Mouse (Mus musculus): Measurements from ENCODE around the gene Tmem222. TPM values are rescaled to one million over a fixed set of nuclear protein-coding genes. Genes with fewer than 3 reads are reported as not detected.

Tmem222 gene
- polyA plus RNA-seq, 1 experiment from 2014 or later, result 85.5 TPM

DNA sequence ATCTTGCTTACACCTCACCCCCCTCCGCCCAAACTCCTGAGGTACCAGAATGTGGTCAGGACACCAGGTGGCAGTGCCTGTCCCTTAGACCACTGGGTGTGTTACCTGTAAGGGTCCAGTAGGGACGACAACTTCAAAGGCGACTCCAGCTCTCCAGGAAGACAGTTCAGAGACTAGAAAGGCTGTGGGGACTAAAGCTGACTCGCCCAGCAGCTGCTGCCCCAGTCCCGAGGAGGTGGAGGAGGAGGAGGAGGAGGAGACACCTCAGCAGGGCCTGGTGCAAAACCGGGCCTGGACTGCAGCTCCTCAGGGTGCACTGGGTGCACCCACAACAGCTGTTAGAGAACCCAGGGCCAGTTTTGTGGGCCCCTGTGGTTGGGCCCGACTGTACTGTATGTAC, 14.7 kb downstream of the Tmem222 start, which contains the start of gene Sytl1:
Gene Sytl1 (minus strand): TSS at position 232 of the 400 bp plus-strand sequence.
- 41% methylated on average over 7 of the region's 7 CpGs for WGBS
- H3K36me3 ChIP-seq, result peaks cover 48% of the 10 kb centered on the region

DNA sequence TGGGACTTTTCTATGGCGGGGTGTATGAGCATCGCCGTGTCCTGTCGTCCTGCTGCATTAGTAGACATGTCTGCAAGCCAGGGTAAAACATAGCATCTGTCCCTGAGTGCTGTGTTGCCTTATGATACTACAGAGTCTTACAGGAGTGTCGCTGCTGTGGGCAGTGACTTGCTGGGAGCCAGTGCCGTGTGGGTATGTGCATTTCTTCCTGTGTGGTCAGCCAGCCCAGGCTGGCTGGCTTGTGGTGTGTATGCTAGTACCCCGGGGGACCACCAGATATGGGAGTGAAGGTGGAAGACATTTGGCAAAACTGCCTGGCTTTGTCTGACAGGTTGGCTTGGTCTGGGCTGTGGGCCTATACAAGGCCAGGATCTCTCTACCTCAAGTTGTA, 15.2 kb downstream of the Tmem222 start:
- Histone ChIP-seq H3K27me3 (peaks cover 15% of the 10 kb centered on the region), H3K4me3 (no peak overlapping the region), H3K27ac (replicated peaks) (no peak overlapping the region), H3K4me1 (no peaks in the 10 kb centered on the region), H3K9me3 (0 out of 2 replicates have a peak, but pooled peaks cover 4% of the 10 kb centered on the region), H3K36me3 (peaks cover 43% of the 10 kb centered on the region), H3K4me2 (replicated peaks) (no peak overlapping the region), H3K9ac (replicated peaks) (no peak overlapping the region)
- 76% methylated on average over 7 of the region's 7 CpGs for WGBS
- no peak for ATAC-seq (ENCODE audit: low FRiP score, low read depth)

More for the DNA sequence above, 14.7 kb downstream of the Tmem222 start, which contains the start of gene Sytl1:
- H3K27ac ChIP-seq (replicated peaks), result no peak within 1 kb of the TSS
- H3K4me2 ChIP-seq (replicated peaks), result no peak within 1 kb of the TSS
- no peak within 1 kb of the TSS for H3K9ac ChIP-seq (replicated peaks)
- 0 out of 2 replicates have a peak, but pooled peaks cover 4% of the 10 kb centered on the region for H3K9me3 ChIP-seq
- no peak within 1 kb of the TSS for H3K4me3 ChIP-seq
- no peaks in the 10 kb centered on the region for H3K4me1 ChIP-seq
- ATAC-seq (ENCODE audit: low FRiP score, low read depth), result no peak
- H3K27me3 ChIP-seq, result peaks cover 10% of the 10 kb centered on the region

- peaks cover 21% of the 10 kb centered on the region for H3K27me3 ChIP-seq
These were observed 15.8 kb downstream of the Tmem222 start for GRCm38 (mm10) chr4:133261641-133262374.

GRCm38 (mm10) chr4:133257798-133258408, 19.7 kb downstream of the Tmem222 start:
- no peak overlapping the region for H3K4me3 ChIP-seq
- no peaks in the 10 kb centered on the region for H3K4me1 ChIP-seq
- ATAC-seq (ENCODE audit: low FRiP score, low read depth), result no peak
- peaks cover under 1% of the 10 kb centered on the region; the same call in 1 of the 2 replicates for H3K36me3 ChIP-seq
- H3K9ac ChIP-seq (replicated peaks), result no peak overlapping the region
- H3K27me3 ChIP-seq, result peaks cover 57% of the 10 kb centered on the region
- no peak overlapping the region for H3K4me2 ChIP-seq (replicated peaks)
- no peak overlapping the region for H3K27ac ChIP-seq (replicated peaks)
- no peaks in the 10 kb centered on the region for H3K9me3 ChIP-seq
- 78% methylated on average over 12 of the region's 12 CpGs for whole genome bisulfite sequencing

More at GRCm38 (mm10) chr4:133261641-133262374, 15.8 kb downstream of the Tmem222 start:
- Histone ChIP-seq H3K27ac (replicated peaks) (no peak overlapping the region), H3K4me2 (replicated peaks) (no peak overlapping the region), H3K9me3 (0 out of 2 replicates have a peak, but pooled peaks cover 4% of the 10 kb centered on the region), H3K36me3 (peaks cover 37% of the 10 kb centered on the region), H3K9ac (replicated peaks) (no peak overlapping the region), H3K4me1 (no peaks in the 10 kb centered on the region), H3K4me3 (no peak overlapping the region)
- 46% methylated on average over 10 of the region's 10 CpGs for WGBS
- no peak for ATAC-seq (ENCODE audit: low FRiP score, low read depth)

DNA sequence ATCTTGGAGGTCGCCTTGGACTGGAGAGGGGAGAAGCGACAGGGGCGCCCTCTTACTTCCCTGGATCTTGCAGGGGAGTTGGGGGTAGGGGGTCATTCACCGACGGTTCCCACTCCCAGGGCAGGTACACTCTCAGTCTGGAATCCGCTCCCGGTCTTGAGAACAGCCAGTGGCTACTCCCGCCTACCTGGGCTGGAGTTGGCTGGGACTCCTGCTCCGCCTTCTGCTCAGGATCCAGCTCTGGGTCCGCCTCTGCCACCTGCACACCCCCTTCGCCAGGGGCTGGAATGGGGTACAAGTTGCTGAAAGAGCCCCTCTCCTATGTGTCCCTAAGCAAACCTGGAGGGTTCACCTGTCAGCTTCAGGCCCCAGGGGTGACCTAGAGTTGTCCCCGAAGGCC, 20.4 kb downstream of the Tmem222 start:
- H3K4me3 ChIP-seq, result no peak overlapping the region
- no peaks in the 10 kb centered on the region for H3K4me1 ChIP-seq
- no peak overlapping the region for H3K27ac ChIP-seq (replicated peaks)
- H3K27me3 ChIP-seq, result peaks cover 63% of the 10 kb centered on the region
- H3K4me2 ChIP-seq (replicated peaks), result no peak overlapping the region
- no peaks in the 10 kb centered on the region for H3K9me3 ChIP-seq
- ATAC-seq (ENCODE audit: low FRiP score, low read depth), result no peak
- no peak overlapping the region for H3K9ac ChIP-seq (replicated peaks)
- H3K36me3 ChIP-seq, result no peaks in the 10 kb centered on the region
- 31% methylated on average over 12 of the region's 12 CpGs for WGBS

DNA sequence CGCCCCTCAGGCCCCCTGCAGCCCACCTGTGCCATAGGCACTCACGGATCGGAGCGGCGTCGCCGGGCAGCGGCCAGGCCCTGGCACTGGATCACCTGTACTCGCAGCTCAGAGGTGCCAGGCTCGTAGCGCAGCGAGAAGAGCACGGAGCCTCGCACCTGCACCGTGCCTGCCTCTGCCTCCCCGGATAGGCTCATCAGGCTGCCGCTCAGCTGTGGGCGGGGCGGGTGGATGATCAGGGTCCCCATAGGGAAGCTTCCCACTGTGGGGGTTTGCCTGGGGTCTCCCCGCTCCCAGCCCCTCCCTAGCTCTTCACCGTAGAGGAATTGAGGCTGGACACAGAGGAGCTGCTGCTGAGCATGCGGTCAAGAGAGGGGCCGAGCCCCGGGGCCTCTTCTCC, 20.8 kb downstream of the Tmem222 start:
- no peak overlapping the region for H3K9ac ChIP-seq (replicated peaks)
- peaks cover 68% of the 10 kb centered on the region for H3K27me3 ChIP-seq
- no peak overlapping the region for H3K4me3 ChIP-seq
- 16% methylated on average over 24 of the region's 24 CpGs for WGBS
- H3K4me2 ChIP-seq (replicated peaks), result no peak overlapping the region
- no peak overlapping the region for H3K27ac ChIP-seq (replicated peaks)
- no peak for ATAC-seq (ENCODE audit: low FRiP score, low read depth)
- H3K4me1 ChIP-seq, result no peaks in the 10 kb centered on the region
- no peaks in the 10 kb centered on the region for H3K9me3 ChIP-seq
- no peaks in the 10 kb centered on the region for H3K36me3 ChIP-seq

- Histone ChIP-seq H3K4me2 (replicated peaks) (no peak overlapping the region), H3K9ac (replicated peaks) (no peak overlapping the region), H3K4me1 (peaks cover 10% of the 10 kb centered on the region), H3K9me3 (no peaks in the 10 kb centered on the region), H3K27me3 (peaks cover 82% of the 10 kb centered on the region), H3K27ac (replicated peaks) (no peak overlapping the region), H3K4me3 (no peak overlapping the region), H3K36me3 (no peaks in the 10 kb centered on the region)
- WGBS, result 66% methylated on average over 6 of the region's 6 CpGs
- no peak for ATAC-seq (ENCODE audit: low FRiP score, low read depth)
These were observed 22.2 kb downstream of the Tmem222 start for GRCm38 (mm10) chr4:133255392-133255791.

DNA sequence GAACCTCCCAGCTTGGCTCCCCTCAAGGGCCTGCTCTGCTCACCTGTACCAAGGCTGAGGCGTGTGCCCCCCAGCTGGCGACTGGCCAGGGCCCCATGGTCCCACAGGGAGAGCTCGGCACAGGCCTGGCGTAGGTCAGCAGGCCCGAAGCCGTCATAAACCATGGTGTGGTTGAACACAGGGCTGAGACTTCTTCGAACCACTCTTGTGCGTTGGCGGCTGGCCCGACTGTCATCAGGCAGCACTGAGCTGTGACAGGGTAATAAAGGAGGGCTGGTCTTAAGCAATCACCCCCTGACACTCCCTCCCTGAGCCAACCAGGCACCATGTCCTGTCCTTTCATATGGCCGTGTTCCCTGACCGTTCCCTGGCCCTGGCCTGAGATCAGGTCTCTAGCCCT, 24.2 kb downstream of the Tmem222 start:
- ATAC-seq (ENCODE audit: low FRiP score, low read depth), result no peak
- Histone ChIP-seq H3K27me3 (peaks cover 93% of the 10 kb centered on the region), H3K27ac (replicated peaks) (no peak overlapping the region), H3K9me3 (no peaks in the 10 kb centered on the region), H3K9ac (replicated peaks) (no peak overlapping the region), H3K4me2 (replicated peaks) (no peak overlapping the region), H3K4me1 (peaks cover 11% of the 10 kb centered on the region), H3K36me3 (no peaks in the 10 kb centered on the region), H3K4me3 (no peak overlapping the region)
- 83% methylated on average over 12 of the region's 12 CpGs for WGBS

GRCm38 (mm10) chr4:133252089-133252488, 25.5 kb downstream of the Tmem222 start:
- WGBS, result 46% methylated on average over 4 of the region's 4 CpGs
- Histone ChIP-seq H3K4me3 (no peak overlapping the region), H3K36me3 (no peaks in the 10 kb centered on the region), H3K9ac (replicated peaks) (no peak overlapping the region), H3K4me2 (replicated peaks) (no peak overlapping the region), H3K4me1 (peaks cover 11% of the 10 kb centered on the region), H3K9me3 (no peaks in the 10 kb centered on the region), H3K27ac (replicated peaks) (no peak overlapping the region), H3K27me3 (peaks cover 96% of the 10 kb centered on the region)
- no peak for ATAC-seq (ENCODE audit: low FRiP score, low read depth)

DNA sequence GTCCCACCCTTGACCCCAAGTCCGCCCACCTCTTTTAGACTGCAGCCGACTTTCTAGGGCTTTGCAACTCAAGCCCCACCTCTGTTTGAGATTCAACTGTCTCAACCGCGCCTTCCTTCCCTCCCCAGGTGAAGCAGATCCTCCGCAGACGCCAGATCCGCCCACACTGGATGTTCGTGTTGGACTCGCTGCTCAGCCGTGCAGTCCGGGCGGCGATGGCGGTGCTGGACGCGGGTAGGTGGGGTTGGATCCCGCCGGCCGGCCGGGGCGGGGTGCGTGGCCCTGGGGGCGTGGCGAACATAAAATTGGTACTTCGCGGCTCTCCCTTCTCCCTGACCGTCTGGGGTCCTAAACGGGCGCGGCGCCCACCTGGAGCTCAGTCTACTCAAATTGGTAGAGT, 26.4 kb downstream of the Tmem222 start:
- H3K4me3 ChIP-seq, result peak overlapping the region; percentile 38
- peak overlapping the region; percentile 49 for H3K9ac ChIP-seq (replicated peaks)
- H3K4me1 ChIP-seq, result peaks cover 11% of the 10 kb centered on the region
- no peaks in the 10 kb centered on the region for H3K36me3 ChIP-seq
- no peaks in the 10 kb centered on the region for H3K9me3 ChIP-seq
- H3K27ac ChIP-seq (replicated peaks), result no peak overlapping the region
- peaks cover 96% of the 10 kb centered on the region for H3K27me3 ChIP-seq
- 3% methylated on average over 31 of the region's 31 CpGs for WGBS
- no peak for ATAC-seq (ENCODE audit: low FRiP score, low read depth)
- peak overlapping the region; percentile 59 for H3K4me2 ChIP-seq (replicated peaks)

DNA sequence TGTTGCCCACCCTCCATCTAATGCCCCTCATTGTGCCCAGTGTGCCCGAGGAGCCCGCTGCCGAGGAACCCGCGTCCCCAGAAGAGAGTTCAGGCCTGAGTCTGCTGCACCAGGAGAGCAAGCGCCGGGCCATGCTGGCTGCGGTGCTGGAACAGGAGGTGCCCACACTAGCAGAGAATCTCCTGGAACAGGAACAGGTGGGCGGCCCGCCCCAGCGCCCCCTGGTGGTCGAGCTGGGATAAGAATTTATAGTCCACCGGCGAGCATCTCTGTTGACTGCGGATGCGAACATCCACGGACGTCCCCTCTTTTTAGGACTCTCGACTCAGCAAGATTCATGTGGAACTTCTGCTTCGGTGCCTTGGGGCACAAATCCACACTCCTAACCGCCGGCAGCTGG, 27.0 kb downstream of the Tmem222 start:
- WGBS, result 2% methylated on average over 21 of the region's 22 CpGs
- Histone ChIP-seq H3K9me3 (no peaks in the 10 kb centered on the region), H3K27me3 (peaks cover 96% of the 10 kb centered on the region), H3K4me1 (peaks cover 11% of the 10 kb centered on the region), H3K27ac (replicated peaks) (no peak overlapping the region), H3K4me3 (peak overlapping the region; percentile 38), H3K9ac (replicated peaks) (peak overlapping the region; percentile 49; the same call in 1 of the 2 replicates), H3K36me3 (no peaks in the 10 kb centered on the region), H3K4me2 (replicated peaks) (peak overlapping the region; percentile 59)
- no peak for ATAC-seq (ENCODE audit: low FRiP score, low read depth)

- peaks cover 11% of the 10 kb centered on the region for H3K4me1 ChIP-seq
- H3K4me2 ChIP-seq (replicated peaks), result no peak overlapping the region
- no peaks in the 10 kb centered on the region for H3K9me3 ChIP-seq
- ATAC-seq (ENCODE audit: low FRiP score, low read depth), result no peak
- no peak overlapping the region for H3K4me3 ChIP-seq
- no peaks in the 10 kb centered on the region for H3K36me3 ChIP-seq
- 81% methylated on average over 13 of the region's 13 CpGs for WGBS
- H3K27ac ChIP-seq (replicated peaks), result no peak overlapping the region
- H3K9ac ChIP-seq (replicated peaks), result no peak overlapping the region
- peaks cover 98% of the 10 kb centered on the region for H3K27me3 ChIP-seq
These were observed 29.7 kb downstream of the Tmem222 start for GRCm38 (mm10) chr4:133247806-133248449.

Measured in midbrain, embryonic 12.5 days (tissue).